Mouse (Mus musculus) liver, embryonic 13.5 days (tissue): ENCODE data around the gene Cyp2f2. TPM values are rescaled to one million over a fixed set of nuclear protein-coding genes. Genes with fewer than 3 reads are reported as not detected.
A peak's percentile ranks its signal among the peaks of the same experiment; 100 is the strongest.

Experiments
- ATAC-seq: fragments of 200-750 bp; cut with Nextera tagmentation; 2 replicates; pipeline ENCODE4 v1.8.0; 2017; ENCODE audit warnings: low read depth, mild to moderate bottlenecking, moderate number of reproducible peaks, moderate library complexity
- DNase-seq: peaks from one replicate; pipeline ENCODE4 v3.0.0; 2022
- H3K27ac ChIP-seq: fragments of 300-500 bp; sonication (generic); 2 replicates; pipeline ENCODE4 v1.5.1; 2015; ENCODE audit warnings: moderate library complexity, mild to moderate bottlenecking, inconsistent platforms
- H3K27me3 ChIP-seq: fragments of 300-500 bp; sonication (generic); 2 replicates; pipeline ENCODE4 v1.6.1; 2015; ENCODE audit warnings: mild to moderate bottlenecking, inconsistent platforms
- H3K36me3 ChIP-seq: fragments of 300-500 bp; sonication (generic); 2 replicates; pipeline ENCODE4 v1.6.1; 2015; ENCODE audit warnings: mild to moderate bottlenecking, inconsistent platforms
- H3K4me1 ChIP-seq: fragments of 300-500 bp; sonication (generic); replicated peaks from 2 replicates; pipeline ENCODE4 v1.6.1; 2015; ENCODE audit warnings: inconsistent platforms
- H3K4me2 ChIP-seq: fragments of 300-500 bp; sonication (generic); 2 replicates; pipeline ENCODE4 v1.6.1; 2015; ENCODE audit warnings: inconsistent platforms, mild to moderate bottlenecking, moderate library complexity
- H3K4me3 ChIP-seq: fragments of 300-500 bp; sonication (generic); replicated peaks from 2 replicates; pipeline ENCODE4 v1.5.1; 2015; ENCODE audit warnings: mild to moderate bottlenecking, inconsistent platforms
- H3K9ac ChIP-seq: fragments of 300-500 bp; sonication (generic); 2 replicates; pipeline ENCODE4 v1.6.1; 2015; ENCODE audit warnings: mild to moderate bottlenecking, inconsistent platforms
- H3K9me3 ChIP-seq: fragments of 300-500 bp; sonication (generic); replicated peaks from 2 replicates; pipeline ENCODE4 v1.6.1; 2016; ENCODE audit warnings: inconsistent platforms
- WGBS: fragments of 180-500 bp; shearing (Covaris S2); methylation state at CpG from one replicate; pipeline ENCODE4 v1.1.7; 2015; ENCODE audit not compliant: insufficient replicate concordance; 5-methylcytosine and 5-hydroxymethylcytosine counted together
- polyA plus RNA-seq: library from polyadenylated mRNA; unstranded; fragments of >200 nt; fragmentation: Nextera tagmentation; extraction: Ambion mirVana; gene quantifications from 2 replicates; pipeline ENCODE4 v1.2.1, GENCODE M21; 2015

Cyp2f2 gene
- polyA plus RNA-seq, 1 experiment from 2014 or later: 0.09 TPM

GRCm38 (mm10) chr7:27166229-27166613 is 46.5 kb downstream of the Cyp2f2 start:
- Histone ChIP-seq H3K9ac (peak overlapping the region; percentile 86), H3K27me3 (no peaks in the 10 kb centered on the region), H3K4me1 (peaks cover 65% of the 10 kb centered on the region), H3K27ac (peak overlapping the region; percentile 87), H3K4me2 (peak overlapping the region; percentile 83), H3K4me3 (peak overlapping the region; percentile 83), H3K9me3 (no peaks in the 10 kb centered on the region), H3K36me3 (peaks cover 41% of the 10 kb centered on the region)
- peak; percentile 76 for DNase-seq
- peak; percentile 72 for ATAC-seq
- WGBS: 1% methylated on average over 38 of the region's 43 CpGs

GRCm38 (mm10) chr7:27166614-27167474 is 47.1 kb downstream of the Cyp2f2 start, which contains the start of gene Egln2:
Gene Egln2 (minus strand): TSS chr7:27166802.
- Histone ChIP-seq H3K27me3 (no peaks in the 10 kb centered on the region), H3K4me1 (peaks cover 58% of the 10 kb centered on the region), H3K9ac (peak within 1 kb of the TSS; percentile 86), H3K4me2 (peak within 1 kb of the TSS; percentile 83), H3K9me3 (no peaks in the 10 kb centered on the region), H3K27ac (peak within 1 kb of the TSS; percentile 87), H3K36me3 (peaks cover 36% of the 10 kb centered on the region), H3K4me3 (peak within 1 kb of the TSS; percentile 83)
- ATAC-seq: peak; percentile 84
- 1% methylated on average over 61 of the region's 61 CpGs for WGBS
- peak; percentile 92 for DNase-seq

- H3K4me1 ChIP-seq: peaks cover 51% of the 10 kb centered on the region
These were observed 47.9 kb downstream of the Cyp2f2 start for GRCm38 (mm10) chr7:27167475-27168094.

GRCm38 (mm10) chr7:27168371-27168770 is 48.7 kb downstream of the Cyp2f2 start:
- H3K9ac ChIP-seq: peak overlapping the region; percentile 41; the same call in 1 of the 2 replicates
- ATAC-seq: no peak
- peak overlapping the region; percentile 87; the same call in 1 of the 2 replicates for H3K27ac ChIP-seq

More at GRCm38 (mm10) chr7:27167475-27168094, 47.9 kb downstream of the Cyp2f2 start:
- Histone ChIP-seq H3K27me3 (no peaks in the 10 kb centered on the region), H3K4me3 (peak overlapping the region; percentile 83), H3K27ac (peak overlapping the region; percentile 87), H3K4me2 (peak overlapping the region; percentile 83), H3K36me3 (peaks cover 35% of the 10 kb centered on the region), H3K9me3 (no peaks in the 10 kb centered on the region), H3K9ac (peak overlapping the region; percentile 70)
- DNase-seq (no peak), ATAC-seq (no peak)
- WGBS: 69% methylated on average over 11 of the region's 11 CpGs

GRCm38 (mm10) chr7:27170981-27171380 is 51.3 kb downstream of the Cyp2f2 start:
- peaks cover 30% of the 10 kb centered on the region for H3K4me1 ChIP-seq
- H3K4me2 ChIP-seq: no peak overlapping the region
- no peak overlapping the region for H3K27ac ChIP-seq
- DNase-seq (no peak), ATAC-seq (no peak)
- WGBS: 75% methylated on average over 3 of the region's 3 CpGs
- H3K9me3 ChIP-seq: no peaks in the 10 kb centered on the region
- peaks cover 34% of the 10 kb centered on the region for H3K36me3 ChIP-seq
- no peak overlapping the region for H3K9ac ChIP-seq
- H3K27me3 ChIP-seq: no peaks in the 10 kb centered on the region
- H3K4me3 ChIP-seq: no peak overlapping the region

More at GRCm38 (mm10) chr7:27168371-27168770, 48.7 kb downstream of the Cyp2f2 start:
- Histone ChIP-seq H3K4me1 (peaks cover 43% of the 10 kb centered on the region), H3K27me3 (no peaks in the 10 kb centered on the region), H3K4me2 (no peak overlapping the region; the same call in 1 of the 2 replicates), H3K4me3 (no peak overlapping the region), H3K9me3 (no peaks in the 10 kb centered on the region), H3K36me3 (peaks cover 38% of the 10 kb centered on the region)
- 82% methylated on average over 5 of the region's 5 CpGs for WGBS
- no peak for DNase-seq

GRCm38 (mm10) chr7:27174496-27174895 is 54.8 kb downstream of the Cyp2f2 start:
- Histone ChIP-seq H3K4me1 (peaks cover 31% of the 10 kb centered on the region), H3K4me2 (no peak overlapping the region), H3K36me3 (peaks cover 34% of the 10 kb centered on the region), H3K9ac (no peak overlapping the region), H3K27me3 (no peaks in the 10 kb centered on the region), H3K9me3 (no peaks in the 10 kb centered on the region), H3K4me3 (no peak overlapping the region), H3K27ac (no peak overlapping the region)
- DNase-seq (no peak), ATAC-seq (no peak)
- WGBS: 87% methylated on average over 15 of the region's 15 CpGs

GRCm38 (mm10) chr7:27174896-27175295 is 55.2 kb downstream of the Cyp2f2 start:
- DNase-seq: no peak
- WGBS: 83% methylated on average over 7 of the region's 7 CpGs

GRCm38 (mm10) chr7:27177942-27178323 is 58.2 kb downstream of the Cyp2f2 start:
- Histone ChIP-seq H3K4me1 (peaks cover 47% of the 10 kb centered on the region), H3K27ac (peak overlapping the region; percentile 88), H3K36me3 (peaks cover 20% of the 10 kb centered on the region), H3K9ac (peak overlapping the region; percentile 77), H3K4me3 (peak overlapping the region; percentile 83), H3K4me2 (peak overlapping the region; percentile 66), H3K9me3 (no peaks in the 10 kb centered on the region), H3K27me3 (no peaks in the 10 kb centered on the region)
- WGBS: 19% methylated on average over 4 of the region's 4 CpGs
- DNase-seq (no peak), ATAC-seq (no peak)

More at GRCm38 (mm10) chr7:27174896-27175295, 55.2 kb downstream of the Cyp2f2 start:
- H3K9me3 ChIP-seq: no peaks in the 10 kb centered on the region
- no peaks in the 10 kb centered on the region for H3K27me3 ChIP-seq
- no peak overlapping the region for H3K9ac ChIP-seq
- H3K4me2 ChIP-seq: no peak overlapping the region
- H3K36me3 ChIP-seq: peaks cover 34% of the 10 kb centered on the region
- H3K4me3 ChIP-seq: no peak overlapping the region
- no peak for ATAC-seq
- peaks cover 35% of the 10 kb centered on the region for H3K4me1 ChIP-seq
- no peak overlapping the region for H3K27ac ChIP-seq

- Histone ChIP-seq H3K9ac (peak within 1 kb of the TSS; percentile 77), H3K4me2 (peak within 1 kb of the TSS; percentile 76), H3K9me3 (no peaks in the 10 kb centered on the region), H3K36me3 (peaks cover 19% of the 10 kb centered on the region), H3K4me3 (peak within 1 kb of the TSS; percentile 83), H3K27me3 (no peaks in the 10 kb centered on the region), H3K27ac (peak within 1 kb of the TSS; percentile 88), H3K4me1 (peaks cover 47% of the 10 kb centered on the region)
- WGBS: 0% methylated on average over 53 of the region's 53 CpGs
- ATAC-seq (peak; percentile 93), DNase-seq (peak; percentile 99)
These were observed 58.9 kb downstream of the Cyp2f2 start, which contains the start of gene Rab4b for GRCm38 (mm10) chr7:27178324-27179216. Gene Rab4b (minus strand): TSS chr7:27178896.

- 43% methylated on average over 16 of the region's 16 CpGs for WGBS
- no peak for ATAC-seq
- Histone ChIP-seq H3K27ac (peak overlapping the region; percentile 63), H3K4me2 (peak overlapping the region; percentile 76), H3K4me1 (peaks cover 41% of the 10 kb centered on the region), H3K9me3 (no peaks in the 10 kb centered on the region), H3K36me3 (peaks cover 17% of the 10 kb centered on the region), H3K9ac (peak overlapping the region; percentile 59), H3K4me3 (peak overlapping the region; percentile 83), H3K27me3 (no peaks in the 10 kb centered on the region)
- no peak for DNase-seq
These were observed 59.7 kb downstream of the Cyp2f2 start for GRCm38 (mm10) chr7:27179217-27179918.
